Mouse (Mus musculus): ENCODE measurements around the gene Lrrc58. TPM values are rescaled to one million over a fixed set of nuclear protein-coding genes. Genes with fewer than 3 reads are reported as not detected.

Gene Lrrc58
- total and polyA plus RNA-seq, 3 experiments, result 11.0 to 29.6 (median 24.8) TPM

GRCm38 (mm10) chr16:37934932-37935331, 66.7 kb downstream of the Lrrc58 start:
- H3K9me3 ChIP-seq (replicated peaks; ENCODE audit: insufficient read depth, low read length), result no peaks in the 10 kb centered on the region
- H3K27ac ChIP-seq (ENCODE audit: control insufficient read depth, low read depth, low read length), result no peak overlapping the region
- H3K27me3 ChIP-seq (ENCODE audit: control insufficient read depth in 1 of 2, insufficient read depth in 2 of 2, low read length in 2 of 2), result no peaks in the 10 kb centered on the region; a peak in 1 of 4 replicates
- no peaks in the 10 kb centered on the region for H3K79me2 ChIP-seq (ENCODE audit: control insufficient read depth, insufficient read depth, low read length, poor library complexity)
- H3K4me3 ChIP-seq (ENCODE audit: control insufficient read depth in 1 of 2, insufficient read depth in 1 of 2, low read depth in 2 of 2, low read length in 2 of 2), result no peak overlapping the region
- no peak for DNase-seq (ENCODE audit: low read depth, low spot score)
- peak in 1 of 3 experiments; percentile 14; a peak in 1 of 6 replicates for TF ChIP-seq CTCF (IDR thresholded peaks at IDR 0.05 in 2 of 3, conservative IDR thresholded peaks at IDR 0.05 in 1 of 3; ENCODE audit: control insufficient read depth in 1 of 3, insufficient read depth in 1 of 3, low read depth in 2 of 3, low read length in 3 of 3, poor library complexity in 1 of 3, severe bottlenecking in 1 of 3)
- TF ChIP-seq RCOR1 (IDR thresholded peaks at IDR 0.05; ENCODE audit: low read depth, low read length), result no peak
- no peaks in the 10 kb centered on the region for H3K4me1 ChIP-seq (ENCODE audit: control insufficient read depth in 1 of 2, insufficient read depth in 2 of 2, low read length in 2 of 2)
- H3K9ac ChIP-seq (ENCODE audit: control insufficient read depth, low read depth, low read length, poor library complexity, severe bottlenecking), result no peak overlapping the region
- H3K36me3 ChIP-seq (ENCODE audit: control insufficient read depth in 1 of 2, insufficient read depth in 2 of 2, low read length in 2 of 2), result no peaks in the 10 kb centered on the region

GRCm38 (mm10) chr16:37937276-37937675, 69.1 kb downstream of the Lrrc58 start:
- no peaks in the 10 kb centered on the region for H3K79me2 ChIP-seq (ENCODE audit: control insufficient read depth, insufficient read depth, low read length, poor library complexity)
- no peaks in the 10 kb centered on the region; a peak in 1 of 4 replicates for H3K27me3 ChIP-seq (ENCODE audit: control insufficient read depth in 1 of 2, insufficient read depth in 2 of 2, low read length in 2 of 2)
- no peak overlapping the region for H3K27ac ChIP-seq (ENCODE audit: control insufficient read depth, low read depth, low read length)
- DNase-seq (ENCODE audit: low read depth, low spot score), result no peak
- no peaks in the 10 kb centered on the region for H3K36me3 ChIP-seq (ENCODE audit: control insufficient read depth in 1 of 2, insufficient read depth in 2 of 2, low read length in 2 of 2)
- TF ChIP-seq EP300 (IDR thresholded peaks at IDR 0.05; ENCODE audit: low read depth in 1 of 2, low read length in 2 of 2), result no peak
- TF ChIP-seq BHLHE40 (IDR thresholded peaks at IDR 0.05; ENCODE audit: borderline replicate concordance, low read depth, low read length), result no peak
- no peak for TF ChIP-seq JUND (IDR thresholded peaks at IDR 0.05; ENCODE audit: low read depth, low read length)
- no peak overlapping the region for H3K4me3 ChIP-seq (ENCODE audit: control insufficient read depth in 1 of 2, insufficient read depth in 1 of 2, low read depth in 2 of 2, low read length in 2 of 2)
- H3K9ac ChIP-seq (ENCODE audit: control insufficient read depth, low read depth, low read length, poor library complexity, severe bottlenecking), result no peak overlapping the region
- H3K9me3 ChIP-seq (replicated peaks; ENCODE audit: insufficient read depth, low read length), result no peaks in the 10 kb centered on the region
- no peaks in the 10 kb centered on the region for H3K4me1 ChIP-seq (ENCODE audit: control insufficient read depth in 1 of 2, insufficient read depth in 2 of 2, low read length in 2 of 2)

Other genes with a start within 250 kb of the Lrrc58 start
- gene Ndufb4, start 213.9 kb upstream of the Lrrc58 start, total RNA-seq (2012; rRNA removed), result 41.1 and 48.0 TPM in 2 replicates
- gene Ndufb4, start 213.9 kb upstream of the Lrrc58 start, polyA plus RNA-seq (2012; ENCODE audit: insufficient read depth in 1 of 2, insufficient read length in 2 of 2, low read depth in 1 of 2, low replicate concordance in 2 of 2, missing spikeins in 1 of 2), result 10 to 100 TPM in 1 of 2 experiments, not detected in 1; 28.9 TPM
- 0.08 TPM in 1 of 2 replicates, not detected in the other for gene Fstl1, start 91.5 kb upstream of the Lrrc58 start, total RNA-seq (2012; rRNA removed)
- under 1 TPM in 1 of 2 experiments, not detected in 1; 0.35 TPM for gene Fstl1, start 91.5 kb upstream of the Lrrc58 start, polyA plus RNA-seq (2012; ENCODE audit: insufficient read depth in 1 of 2, insufficient read length in 2 of 2, low read depth in 1 of 2, low replicate concordance in 2 of 2, missing spikeins in 1 of 2)
- gene Gm36028, start 7.2 kb upstream of the Lrrc58 start, total RNA-seq (2012; rRNA removed), result not detected in 2 replicates
- gene Gm36028, start 7.2 kb upstream of the Lrrc58 start, polyA plus RNA-seq (2012; ENCODE audit: insufficient read depth in 1 of 2, insufficient read length in 2 of 2, low read depth in 1 of 2, low replicate concordance in 2 of 2, missing spikeins in 1 of 2), result not detected
- gene Gpr156, start 48.1 kb downstream of the Lrrc58 start, total RNA-seq (2012; rRNA removed), result not detected in 2 replicates
- not detected for gene Gpr156, start 48.1 kb downstream of the Lrrc58 start, polyA plus RNA-seq (2012; ENCODE audit: insufficient read depth in 1 of 2, insufficient read length in 2 of 2, low read depth in 1 of 2, low replicate concordance in 2 of 2, missing spikeins in 1 of 2)
- gene Gsk3b, start 220.6 kb downstream of the Lrrc58 start, total RNA-seq (2012; rRNA removed), result 8.8 and 10.3 TPM in 2 replicates
- 10 to 100 TPM in 1 of 2 experiments, not detected in 1; 20.1 TPM for gene Gsk3b, start 220.6 kb downstream of the Lrrc58 start, polyA plus RNA-seq (2012; ENCODE audit: insufficient read depth in 1 of 2, insufficient read length in 2 of 2, low read depth in 1 of 2, low replicate concordance in 2 of 2, missing spikeins in 1 of 2)